Mouse (Mus musculus) spleen, adult 2 months (tissue): ENCODE measurements around the gene Bmper. TPM values are rescaled to one million over a fixed set of nuclear protein-coding genes. Genes with fewer than 3 reads are reported as not detected.

Experiments
- DNase-seq, 2 experiments: peaks; one replicate each; pipeline versions ENCODE4 v3.0.0 to v3.0.0-alpha.2; 2012 to 2021; ENCODE audit warnings: low spot score in 2 of 2, low read depth in 1 of 2
- H3K27ac ChIP-seq: fragments of 200-500 bp; 2 replicates; pipeline ENCODE4 v1.5.1; 2012; ENCODE audit warnings: low read length, inconsistent platforms; ENCODE audit not compliant: insufficient read depth
- H3K27me3 ChIP-seq: fragments of 200-500 bp; 2 replicates; pipeline ENCODE4 v1.6.1; 2012; ENCODE audit warnings: mild to moderate bottlenecking, moderate library complexity, low read length, inconsistent platforms; ENCODE audit not compliant: control insufficient read depth, insufficient read depth
- H3K36me3 ChIP-seq: fragments of 200-500 bp; 2 replicates; pipeline ENCODE4 v1.6.1; 2012; ENCODE audit warnings: mild to moderate bottlenecking, low read length, inconsistent platforms; ENCODE audit not compliant: control insufficient read depth, insufficient read depth
- H3K4me1 ChIP-seq: fragments of 200-500 bp; 2 replicates; pipeline ENCODE4 v1.6.1; 2011; ENCODE audit warnings: inconsistent platforms; ENCODE audit not compliant: control insufficient read depth, insufficient read depth, insufficient read length
- H3K4me3 ChIP-seq: fragments of 200-500 bp; 2 replicates; pipeline ENCODE4 v1.5.1; 2011; ENCODE audit warnings: mild to moderate bottlenecking, inconsistent platforms; ENCODE audit not compliant: insufficient read depth, insufficient read length; ENCODE audit errors: extremely low read depth
- CTCF ChIP-seq: fragments of 200-500 bp; IDR thresholded peaks from 2 replicates; pipeline ENCODE4 v1.5.1; 2011; ENCODE audit warnings: mild to moderate bottlenecking, inconsistent platforms; ENCODE audit not compliant: insufficient read depth, insufficient read length, insufficient replicate concordance; ENCODE audit errors: extremely low read depth
- POLR2A ChIP-seq: fragments of 200-500 bp; IDR thresholded peaks from 2 replicates; pipeline ENCODE4 v1.6.1; 2011; ENCODE audit warnings: low read depth, low read length, inconsistent platforms
- WGBS: fragments of 180-500 bp; shearing (Covaris S2); methylation state at CpG from one replicate; pipeline ENCODE4 v1.1.7; 2018; 5-methylcytosine and 5-hydroxymethylcytosine counted together
- polyA plus RNA-seq: library from polyadenylated mRNA; depleted of rRNA; stranded (reverse); fragments of >200 nt; gene quantifications from 2 replicates; pipeline ENCODE4 v1.2.3, GENCODE M21; 2012

Bmper gene
- polyA plus RNA-seq, 1 experiment, result 0.44 TPM

DNA sequence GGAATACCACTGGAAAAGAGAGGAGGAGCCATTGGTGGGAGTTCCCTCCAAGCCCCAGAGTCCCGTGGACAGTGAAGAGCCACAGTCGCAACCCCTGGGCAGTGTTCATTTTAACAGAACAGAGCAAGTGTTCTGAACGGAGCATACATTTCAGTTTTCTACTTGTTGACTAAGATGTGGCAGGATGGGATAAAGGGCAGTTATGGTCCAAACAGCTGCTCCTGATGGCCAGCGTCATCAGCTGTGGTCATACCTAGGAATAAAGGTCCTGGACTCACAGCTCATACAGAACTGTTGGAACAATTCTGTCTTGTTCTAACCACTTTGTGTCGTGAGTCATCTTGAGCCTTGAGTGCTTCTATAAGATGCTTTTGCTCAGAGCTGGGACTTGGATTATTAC is 265.4 kb downstream of the Bmper start:
- H3K4me3 ChIP-seq, result no peak overlapping the region
- 91% methylated on average over 5 of the region's 5 CpGs for WGBS
- H3K4me1 ChIP-seq, result no peaks in the 10 kb centered on the region
- H3K36me3 ChIP-seq, result no peaks in the 10 kb centered on the region
- DNase-seq, result no peak
- TF ChIP-seq CTCF, result no peak
- no peak overlapping the region for H3K27ac ChIP-seq
- no peaks in the 10 kb centered on the region for H3K27me3 ChIP-seq

GRCm38 (mm10) chr9:23495400-23495799 is 272.5 kb downstream of the Bmper start:
- Histone ChIP-seq H3K4me3 (no peak overlapping the region), H3K27me3 (no peaks in the 10 kb centered on the region), H3K27ac (0 out of 2 replicates have a peak overlapping the region, but pooled peaks have one; percentile 2), H3K4me1 (no peaks in the 10 kb centered on the region), H3K36me3 (no peaks in the 10 kb centered on the region)
- DNase-seq, result no peak
- WGBS, result 85% methylated on average over 4 of the region's 4 CpGs
- TF ChIP-seq POLR2A (no peak), CTCF (no peak)

GRCm38 (mm10) chr9:23497626-23498025 is 274.8 kb downstream of the Bmper start:
- Histone ChIP-seq H3K27ac (no peak overlapping the region), H3K4me3 (no peak overlapping the region), H3K27me3 (no peaks in the 10 kb centered on the region), H3K4me1 (no peaks in the 10 kb centered on the region), H3K36me3 (no peaks in the 10 kb centered on the region)
- WGBS, result 51% methylated on average over 3 of the region's 3 CpGs
- no peak for TF ChIP-seq CTCF
- TF ChIP-seq POLR2A, result no peak
- no peak for DNase-seq

GRCm38 (mm10) chr9:23533870-23534269 is 311.0 kb downstream of the Bmper start:
- DNase-seq, result no peak
- TF ChIP-seq CTCF, result no peak
- TF ChIP-seq POLR2A, result no peak

More at GRCm38 (mm10) chr9:23533870-23534269, 311.0 kb downstream of the Bmper start:
- Histone ChIP-seq H3K4me3 (no peak overlapping the region), H3K27me3 (no peaks in the 10 kb centered on the region), H3K36me3 (no peaks in the 10 kb centered on the region), H3K4me1 (no peaks in the 10 kb centered on the region), H3K27ac (no peak overlapping the region)
- WGBS, result 35% methylated on average over 1 of the region's 1 CpGs
